Mouse (Mus musculus) forebrain, embryonic 12.5 days (tissue): ENCODE data around the gene Rps16. TPM values are rescaled to one million over a fixed set of nuclear protein-coding genes. Genes with fewer than 3 reads are reported as not detected.
A peak's percentile ranks its signal among the peaks of the same experiment; 100 is the strongest.
"Not testable (repeated sequence)": the region's sequence is repeated elsewhere in the genome, so short reads cannot be mapped to it uniquely, and the experiment has no call there.

Experiments used
- ATAC-seq: fragments of 200-750 bp; cut with Nextera tagmentation; 2 replicates; pipeline ENCODE4 v1.8.0; 2017; ENCODE audit warnings: moderate TSS enrichment; ENCODE audit not compliant: low FRiP score
- H3K27ac ChIP-seq: fragments of 300-500 bp; sonication (generic); 2 replicates; pipeline ENCODE4 v1.5.1; 2016; ENCODE audit warnings: mild to moderate bottlenecking
- H3K27me3 ChIP-seq: fragments of 300-500 bp; sonication (generic); 2 replicates; pipeline ENCODE4 v1.6.1; 2016; ENCODE audit warnings: mild to moderate bottlenecking
- H3K36me3 ChIP-seq: fragments of 300-500 bp; sonication (generic); replicated peaks from 2 replicates; pipeline ENCODE4 v1.6.1; 2016; ENCODE audit warnings: mild to moderate bottlenecking
- H3K4me1 ChIP-seq: fragments of 300-500 bp; sonication (generic); 2 replicates; pipeline ENCODE4 v1.6.1; 2016
- H3K4me2 ChIP-seq: fragments of 300-500 bp; sonication (generic); 2 replicates; pipeline ENCODE4 v1.6.1; 2016; ENCODE audit warnings: mild to moderate bottlenecking, moderate library complexity
- H3K4me3 ChIP-seq: fragments of 300-500 bp; sonication (generic); replicated peaks from 2 replicates; pipeline ENCODE4 v1.5.1; 2016; ENCODE audit warnings: mild to moderate bottlenecking
- H3K9ac ChIP-seq: fragments of 300-500 bp; sonication (generic); 2 replicates; pipeline ENCODE4 v1.6.1; 2016; ENCODE audit warnings: mild to moderate bottlenecking
- H3K9me3 ChIP-seq: fragments of 300-500 bp; sonication (generic); 2 replicates; pipeline ENCODE4 v1.6.1; 2016
- WGBS: fragments of 180-500 bp; shearing (Covaris S2); methylation state at CpG from one replicate; pipeline ENCODE4 v1.1.7; 2016; 5-methylcytosine and 5-hydroxymethylcytosine counted together
- polyA plus RNA-seq: library from polyadenylated mRNA; unstranded; fragments of >200 nt; fragmentation: Nextera tagmentation; extraction: Ambion mirVana; gene quantifications from 2 replicates; pipeline ENCODE4 v1.2.1, GENCODE M21; 2016

The Rps16 gene
- polyA plus RNA-seq, 1 experiment from 2014 or later: 628 TPM

DNA sequence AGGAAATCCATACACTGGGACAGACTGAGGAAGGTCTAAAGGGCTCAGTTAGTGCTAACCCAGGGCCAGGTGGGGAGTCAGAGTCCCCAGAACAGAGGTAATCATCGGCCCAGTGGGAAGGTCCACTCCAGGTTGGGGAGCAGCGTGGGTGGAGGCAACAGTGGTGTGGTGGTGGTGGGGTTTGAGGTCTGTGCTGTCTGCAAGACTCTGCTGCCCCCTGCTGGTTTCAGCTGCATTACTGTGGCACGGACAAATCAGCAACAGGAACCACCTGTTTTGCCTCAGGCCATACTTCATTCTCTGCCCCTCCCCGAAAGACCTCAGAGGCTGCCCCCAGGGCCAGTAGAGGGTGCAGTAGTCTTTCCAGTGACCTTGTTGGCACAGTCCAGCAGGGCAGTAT lies 36.0 kb downstream of the Rps16 start:
- Histone ChIP-seq H3K27ac (no peak overlapping the region), H3K36me3 (peaks cover 50% of the 10 kb centered on the region), H3K27me3 (no peaks in the 10 kb centered on the region; the same call in 1 of the 2 replicates), H3K4me2 (no peak overlapping the region), H3K9me3 (no peaks in the 10 kb centered on the region), H3K9ac (no peak overlapping the region), H3K4me1 (peaks cover 21% of the 10 kb centered on the region), H3K4me3 (no peak overlapping the region; the same call in 1 of the 2 replicates)
- 29% methylated on average over 4 of the region's 4 CpGs for WGBS
- peak; percentile 71 for ATAC-seq

GRCm38 (mm10) chr7:28386877-28387276 lies 36.4 kb downstream of the Rps16 start:
- not testable (repeated sequence) for H3K9ac ChIP-seq, H3K4me2 ChIP-seq, H3K9me3 ChIP-seq, H3K4me3 ChIP-seq, H3K27me3 ChIP-seq, ATAC-seq, H3K27ac ChIP-seq
- peaks cover 21% of the 10 kb centered on the region for H3K4me1 ChIP-seq
- peaks cover 50% of the 10 kb centered on the region for H3K36me3 ChIP-seq
- WGBS: 76% methylated on average over 6 of the region's 6 CpGs

- H3K27ac ChIP-seq, H3K4me2 ChIP-seq, H3K9me3 ChIP-seq, ATAC-seq, H3K9ac ChIP-seq, H3K27me3 ChIP-seq, H3K4me3 ChIP-seq: not testable (repeated sequence)
- Histone ChIP-seq H3K36me3 (peaks cover 50% of the 10 kb centered on the region), H3K4me1 (peaks cover 17% of the 10 kb centered on the region)
- 87% methylated on average over 7 of the region's 7 CpGs for WGBS
Measured at GRCm38 (mm10) chr7:28387384-28387783, 36.9 kb downstream of the Rps16 start.

DNA sequence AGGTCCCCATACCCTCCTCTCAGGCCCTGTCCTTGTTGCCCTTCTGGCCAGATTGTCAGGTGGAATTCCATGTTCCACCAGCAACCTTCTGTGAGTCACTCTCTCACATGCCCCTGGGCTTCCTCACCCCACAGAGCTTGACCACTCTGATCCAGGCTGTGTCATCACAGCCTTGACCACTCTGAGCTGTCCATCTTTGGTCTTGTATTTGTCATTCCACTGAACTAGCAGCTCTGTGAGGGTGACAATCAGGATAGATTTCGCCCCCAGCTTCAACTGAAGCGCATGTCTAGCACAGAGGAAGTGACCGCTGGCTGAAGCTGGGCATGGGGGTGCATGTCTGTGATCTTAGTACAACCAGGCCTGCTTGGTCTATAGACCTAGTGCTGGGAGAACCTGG lies 39.9 kb downstream of the Rps16 start:
- Histone ChIP-seq H3K4me3 (no peak overlapping the region), H3K4me2 (no peak overlapping the region), H3K9me3 (no peaks in the 10 kb centered on the region), H3K27me3 (no peaks in the 10 kb centered on the region), H3K36me3 (peaks cover 56% of the 10 kb centered on the region), H3K27ac (no peak overlapping the region), H3K9ac (no peak overlapping the region), H3K4me1 (peaks cover 22% of the 10 kb centered on the region)
- no peak for ATAC-seq
- 94% methylated on average over 3 of the region's 3 CpGs for WGBS

GRCm38 (mm10) chr7:28392429-28393271 lies 42.2 kb downstream of the Rps16 start, which contains the start of the genes Med29 and Paf1:
Gene Med29, minus strand, starts transcription at chr7:28392708.
Gene Paf1, plus strand, starts transcription at chr7:28392951.
- under 1% methylated on average over 58 of the region's 58 CpGs for WGBS

GRCm38 (mm10) chr7:28393272-28393951 lies 43.0 kb downstream of the Rps16 start:
- no peak for ATAC-seq
- peaks cover 22% of the 10 kb centered on the region for H3K4me1 ChIP-seq
- H3K9me3 ChIP-seq: no peaks in the 10 kb centered on the region
- 6% methylated on average over 22 of the region's 22 CpGs for WGBS
- peaks cover 60% of the 10 kb centered on the region for H3K36me3 ChIP-seq
- no peaks in the 10 kb centered on the region for H3K27me3 ChIP-seq
- H3K27ac ChIP-seq: peak overlapping the region; percentile 76
- H3K4me3 ChIP-seq: peak overlapping the region; percentile 90
- H3K9ac ChIP-seq: peak overlapping the region; percentile 86
- H3K4me2 ChIP-seq: peak overlapping the region; percentile 99

More at GRCm38 (mm10) chr7:28392429-28393271, 42.2 kb downstream of the Rps16 start, which contains the start of the genes Med29 and Paf1:
- Histone ChIP-seq H3K27ac (peak within 1 kb of the TSS; percentile 76), H3K4me1 (peaks cover 22% of the 10 kb centered on the region), H3K9me3 (no peaks in the 10 kb centered on the region), H3K9ac (peak within 1 kb of the TSS; percentile 86), H3K27me3 (no peaks in the 10 kb centered on the region), H3K4me2 (peak within 1 kb of the TSS; percentile 99), H3K4me3 (peak within 1 kb of the TSS; percentile 90), H3K36me3 (peaks cover 60% of the 10 kb centered on the region)
- peak; percentile 98 for ATAC-seq

DNA sequence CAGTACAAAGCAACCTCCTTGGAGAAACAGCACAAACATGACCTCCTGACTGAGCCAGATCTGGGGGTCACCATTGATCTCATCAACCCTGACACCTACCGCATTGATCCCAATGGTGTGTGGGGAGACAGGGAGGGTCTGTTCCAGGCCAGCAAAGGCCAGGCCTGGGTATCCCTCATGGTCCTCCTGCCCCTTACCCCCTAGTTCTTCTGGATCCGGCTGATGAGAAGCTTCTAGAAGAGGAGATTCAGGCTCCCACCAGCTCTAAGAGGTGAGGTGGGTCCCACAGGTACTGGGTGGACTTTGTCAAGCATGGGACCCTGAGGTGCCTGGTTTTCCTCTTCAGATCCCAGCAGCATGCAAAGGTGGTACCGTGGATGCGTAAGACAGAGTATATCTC lies 45.0 kb downstream of the Rps16 start:
- H3K4me2 ChIP-seq: no peak overlapping the region
- H3K9ac ChIP-seq: no peak overlapping the region
- H3K27ac ChIP-seq: no peak overlapping the region
- no peak for ATAC-seq
- no peaks in the 10 kb centered on the region for H3K27me3 ChIP-seq
- no peak overlapping the region for H3K4me3 ChIP-seq
- WGBS: 96% methylated on average over 4 of the region's 4 CpGs
- no peaks in the 10 kb centered on the region for H3K9me3 ChIP-seq
- peaks cover 59% of the 10 kb centered on the region for H3K36me3 ChIP-seq
- peaks cover 22% of the 10 kb centered on the region for H3K4me1 ChIP-seq

- no peaks in the 10 kb centered on the region for H3K9me3 ChIP-seq
- ATAC-seq: no peak
- H3K4me2 ChIP-seq: no peak overlapping the region
- peaks cover 9% of the 10 kb centered on the region for H3K4me1 ChIP-seq
- H3K9ac ChIP-seq: no peak overlapping the region
- no peak overlapping the region for H3K27ac ChIP-seq
- H3K36me3 ChIP-seq: peaks cover 79% of the 10 kb centered on the region
- H3K27me3 ChIP-seq: no peaks in the 10 kb centered on the region
- 69% methylated on average over 3 of the region's 3 CpGs for WGBS
- no peak overlapping the region for H3K4me3 ChIP-seq
Measured at GRCm38 (mm10) chr7:28398000-28398399, 47.5 kb downstream of the Rps16 start.

- Histone ChIP-seq H3K4me1 (peaks cover 2% of the 10 kb centered on the region), H3K27ac (no peak overlapping the region), H3K4me2 (no peak overlapping the region), H3K4me3 (no peak overlapping the region), H3K9me3 (no peaks in the 10 kb centered on the region), H3K36me3 (peaks cover 87% of the 10 kb centered on the region), H3K9ac (no peak overlapping the region), H3K27me3 (no peaks in the 10 kb centered on the region)
- no peak for ATAC-seq
- 94% methylated on average over 10 of the region's 10 CpGs for WGBS
Measured at GRCm38 (mm10) chr7:28398696-28399340, 48.4 kb downstream of the Rps16 start.

GRCm38 (mm10) chr7:28401030-28401429 lies 50.6 kb downstream of the Rps16 start:
- WGBS: 100% methylated on average over 1 of the region's 1 CpGs
- Histone ChIP-seq H3K4me2 (no peak overlapping the region), H3K36me3 (peaks cover 94% of the 10 kb centered on the region), H3K27ac (no peak overlapping the region), H3K4me3 (no peak overlapping the region), H3K9me3 (no peaks in the 10 kb centered on the region), H3K9ac (no peak overlapping the region), H3K27me3 (no peaks in the 10 kb centered on the region), H3K4me1 (no peaks in the 10 kb centered on the region)
- ATAC-seq: no peak

- Histone ChIP-seq H3K27me3 (no peaks in the 10 kb centered on the region), H3K9me3 (no peaks in the 10 kb centered on the region), H3K4me1 (no peaks in the 10 kb centered on the region), H3K4me2 (no peak overlapping the region), H3K9ac (no peak overlapping the region), H3K27ac (no peak overlapping the region), H3K4me3 (no peak overlapping the region), H3K36me3 (peaks cover 94% of the 10 kb centered on the region)
- ATAC-seq: no peak
- 84% methylated on average over 3 of the region's 3 CpGs for WGBS
Measured at GRCm38 (mm10) chr7:28401942-28402341, 51.5 kb downstream of the Rps16 start.
